Mouse (Mus musculus): Measurements from ENCODE around the gene Mmp1b.
"Not testable (repeated sequence)": the region's sequence is repeated elsewhere in the genome, so short reads cannot be mapped to it uniquely, and the experiment has no call there.

Mmp1b gene

DNA sequence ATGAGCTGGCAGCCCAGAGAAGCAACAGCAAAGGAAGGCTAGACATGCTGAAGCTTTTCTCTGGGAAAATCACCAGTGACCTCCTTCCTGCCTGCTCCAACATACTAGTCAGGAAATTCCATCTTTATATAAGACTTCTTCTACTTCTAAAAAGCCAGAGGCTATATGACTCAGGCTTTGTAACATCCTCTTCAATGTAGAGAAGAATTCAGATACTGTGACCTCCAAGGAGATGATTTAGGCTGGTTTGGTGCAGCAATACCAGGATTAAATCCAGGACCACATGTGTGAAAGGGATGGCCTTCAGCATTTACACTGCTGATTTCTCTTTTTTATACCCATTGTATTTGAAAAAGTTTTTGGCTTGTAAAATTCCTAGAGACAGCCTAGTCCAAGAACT, at the start of gene Mmp1b:
TSS of gene Mmp1b (minus strand) at position 101 of the 400 bp plus-strand sequence.
- DNase-seq = no peak

DNA sequence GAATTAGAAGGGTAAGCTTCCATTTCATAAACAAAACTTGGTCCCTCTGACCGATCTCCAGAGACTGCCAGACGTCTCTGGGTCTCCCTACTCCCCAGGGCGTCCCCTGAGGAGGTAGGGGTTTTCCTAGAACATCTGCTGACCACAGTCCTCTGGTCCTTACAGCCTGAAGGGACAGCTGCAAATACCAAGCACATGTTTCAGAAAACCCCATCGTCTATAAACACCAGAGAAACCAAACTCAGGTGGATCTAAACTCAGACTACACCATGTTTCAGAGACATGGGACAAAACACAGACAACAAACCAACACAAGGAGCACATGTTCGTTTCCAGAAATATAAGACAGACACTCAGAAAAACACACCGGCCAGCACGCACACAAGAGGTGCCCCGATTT, 8.7 kb upstream of the Mmp1b start:
- DNase-seq = not testable (repeated sequence)

GRCm38 (mm10) chr9:7354535-7354934, 33.3 kb downstream of the Mmp1b start:
- DNase-seq = no peak

GRCm38 (mm10) chr9:7345513-7345912, 42.3 kb downstream of the Mmp1b start:
- DNase-seq = no peak

DNA sequence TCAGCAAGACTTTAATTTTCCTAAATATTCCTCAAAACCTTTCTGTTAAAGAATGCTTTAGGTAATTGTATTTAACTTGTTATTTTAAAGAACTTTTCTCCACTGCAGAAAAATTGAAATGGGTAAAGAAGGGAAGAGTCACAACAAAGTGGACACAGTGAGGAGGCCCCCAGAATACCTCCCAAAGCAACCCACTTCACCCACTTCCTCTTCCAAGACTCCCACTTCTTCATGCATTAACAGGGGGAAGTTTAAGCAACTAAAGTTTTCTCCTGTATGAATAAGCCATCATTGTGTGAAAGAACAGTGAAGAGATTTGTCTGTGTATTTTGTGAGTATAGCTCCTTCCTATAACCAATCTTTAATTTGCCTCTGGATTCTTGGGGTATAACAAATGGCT, 43.7 kb downstream of the Mmp1b start, which contains the start of gene Mmp12:
TSS of gene Mmp12 (plus strand) at position 275 of the 400 bp plus-strand sequence.
- DNase-seq = no peak

DNA sequence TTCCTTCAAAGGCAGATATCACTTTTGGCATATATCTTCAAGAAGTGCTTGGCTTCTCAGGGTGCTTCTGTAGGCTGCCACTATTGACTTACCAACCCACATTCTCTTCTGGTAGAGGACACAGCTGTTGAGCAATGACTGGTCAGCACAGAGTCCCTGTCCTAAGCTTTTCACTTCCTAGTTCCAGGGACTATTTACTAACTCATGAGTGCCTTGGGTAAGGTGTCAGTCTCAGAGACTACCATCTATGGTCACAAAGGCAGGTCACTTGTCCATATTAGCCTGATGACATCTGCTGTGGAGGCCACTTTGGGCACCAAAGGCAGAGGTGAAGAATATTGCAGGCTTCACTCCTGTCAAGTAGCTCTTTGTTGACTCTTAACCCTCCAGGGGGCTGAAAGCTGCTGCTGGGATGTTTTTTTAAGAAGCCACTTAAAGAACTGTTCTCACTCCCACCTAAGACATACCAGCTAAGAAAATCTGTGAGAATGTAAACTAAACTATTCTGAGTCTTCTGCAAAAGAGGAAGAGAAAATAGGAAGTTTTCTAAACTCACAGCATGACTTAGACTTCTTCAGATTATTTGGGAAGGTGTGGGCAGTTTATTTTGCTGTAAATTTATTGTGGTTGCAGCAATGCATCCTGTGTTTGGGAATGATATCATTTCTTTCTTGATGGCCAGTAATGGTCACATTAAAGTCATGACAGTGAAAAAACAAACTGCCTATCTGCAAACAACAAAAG, 50.9 kb downstream of the Mmp1b start:
- DNase-seq = no peak

GRCm38 (mm10) chr9:7335766-7336680, 51.8 kb downstream of the Mmp1b start:
- DNase-seq = no peak

- no peak for DNase-seq
These were observed 56.0 kb downstream of the Mmp1b start for GRCm38 (mm10) chr9:7331847-7332246.

All from liver (tissue).